Mouse (Mus musculus) olfactory bulb, adult 2 months (tissue): ENCODE measurements around the gene Tmem87b. TPM values are rescaled to one million over a fixed set of nuclear protein-coding genes. Genes with fewer than 3 reads are reported as not detected.

ENCODE experiments used
- H3K27ac ChIP-seq: fragments of 200-500 bp; 2 replicates; pipeline ENCODE4 v1.5.1; 2012; ENCODE audit warnings: low read depth, low read length; ENCODE audit not compliant: insufficient read depth
- H3K4me1 ChIP-seq: fragments of 200-500 bp; 2 replicates; pipeline ENCODE4 v1.6.1; 2012; ENCODE audit warnings: low read length; ENCODE audit not compliant: control insufficient read depth, insufficient read depth
- H3K4me3 ChIP-seq: fragments of 200-500 bp; 2 replicates; pipeline ENCODE4 v1.5.1; 2012; ENCODE audit warnings: mild to moderate bottlenecking, low read depth, low read length, moderate library complexity; ENCODE audit not compliant: insufficient read depth
- CTCF ChIP-seq: fragments of 200-500 bp; IDR thresholded peaks from 2 replicates; pipeline ENCODE4 v1.5.1; 2012; ENCODE audit warnings: low read depth, mild to moderate bottlenecking, low read length, moderate library complexity; ENCODE audit not compliant: insufficient read depth
- POLR2A ChIP-seq: fragments of 200-500 bp; IDR thresholded peaks from 2 replicates; pipeline ENCODE4 v1.6.1; 2012; ENCODE audit warnings: mild to moderate bottlenecking, low read depth, low read length, moderate library complexity; ENCODE audit not compliant: insufficient read depth
- WGBS: fragments of 180-500 bp; shearing (Covaris S2); methylation state at CpG from one replicate; pipeline ENCODE4 v1.1.7; 2018; 5-methylcytosine and 5-hydroxymethylcytosine counted together
- polyA plus RNA-seq: library from polyadenylated mRNA; stranded (reverse); fragments of >200 nt; gene quantifications from 2 replicates; pipeline ENCODE4 v1.2.4, GENCODE M21; 2012; ENCODE audit warnings: low replicate concordance; ENCODE audit not compliant: missing spikeins, insufficient read depth, insufficient read length

Tmem87b gene
- polyA plus RNA-seq, 1 experiment, result not detected

GRCm38 (mm10) chr2:128833435-128833834 lies 15.5 kb downstream of the Tmem87b start:
- H3K4me3 ChIP-seq, result no peak overlapping the region
- H3K27ac ChIP-seq, result no peak overlapping the region
- H3K4me1 ChIP-seq, result no peaks in the 10 kb centered on the region
- no peak for TF ChIP-seq CTCF
- TF ChIP-seq POLR2A, result no peak
- 95% methylated on average over 2 of the region's 2 CpGs for WGBS

- TF ChIP-seq CTCF (no peak), POLR2A (no peak)
- 92% methylated on average over 8 of the region's 8 CpGs for WGBS
Measured at GRCm38 (mm10) chr2:128837531-128837930, 19.6 kb downstream of the Tmem87b start.

DNA sequence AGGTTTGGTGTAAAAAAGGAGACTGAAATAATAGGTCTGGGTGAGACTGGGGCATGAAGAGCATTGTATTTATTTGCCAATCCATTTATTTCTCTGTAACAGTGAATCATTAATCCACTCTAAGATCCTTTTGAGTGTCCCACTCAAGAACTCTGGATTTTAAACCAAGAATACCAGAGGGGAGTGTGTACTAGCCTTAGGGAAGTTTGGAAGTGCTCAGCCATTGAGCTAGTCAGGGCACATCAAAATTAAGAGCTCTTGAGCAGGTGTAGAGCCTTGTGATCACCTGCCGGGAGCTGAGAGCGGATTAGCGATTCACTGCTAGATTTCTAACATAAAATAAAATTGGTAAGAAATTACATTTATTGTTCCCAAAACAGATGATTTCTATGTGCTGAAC lies 20.7 kb downstream of the Tmem87b start:
- WGBS, result 90% methylated on average over 3 of the region's 3 CpGs
- no peak for TF ChIP-seq CTCF
- no peak for TF ChIP-seq POLR2A
- no peak overlapping the region for H3K4me3 ChIP-seq
- no peaks in the 10 kb centered on the region for H3K4me1 ChIP-seq
- H3K27ac ChIP-seq, result no peak overlapping the region

More at GRCm38 (mm10) chr2:128837531-128837930, 19.6 kb downstream of the Tmem87b start:
- Histone ChIP-seq H3K4me1 (no peaks in the 10 kb centered on the region), H3K27ac (no peak overlapping the region), H3K4me3 (no peak overlapping the region)

- no peaks in the 10 kb centered on the region for H3K4me1 ChIP-seq
- H3K4me3 ChIP-seq, result no peak overlapping the region
- TF ChIP-seq POLR2A, result no peak
- no peak for TF ChIP-seq CTCF
- WGBS, result 94% methylated on average over 2 of the region's 2 CpGs
- H3K27ac ChIP-seq, result no peak overlapping the region
Measured at GRCm38 (mm10) chr2:128839501-128839900, 21.6 kb downstream of the Tmem87b start.

DNA sequence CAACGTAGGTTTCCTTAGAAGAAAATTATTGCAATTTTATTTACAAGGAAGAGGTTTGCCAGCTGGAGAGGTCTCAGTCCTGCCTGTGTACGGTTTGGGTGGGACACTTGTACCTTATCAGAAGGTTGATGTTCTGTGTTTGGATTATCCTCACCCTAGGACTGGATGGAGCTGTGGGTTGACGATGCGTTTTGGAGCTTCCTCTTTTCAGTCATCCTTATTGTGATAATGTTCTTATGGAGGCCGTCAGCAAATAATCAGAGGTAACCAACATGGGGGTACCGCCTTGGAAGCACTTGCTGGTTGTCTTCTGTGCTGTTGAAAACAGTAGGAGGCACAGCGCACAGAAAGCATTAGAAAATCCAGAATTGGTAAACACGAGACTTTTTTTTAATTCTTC lies 24.5 kb downstream of the Tmem87b start:
- no peaks in the 10 kb centered on the region for H3K4me1 ChIP-seq
- 90% methylated on average over 8 of the region's 8 CpGs for WGBS
- H3K27ac ChIP-seq, result no peak overlapping the region
- no peak overlapping the region for H3K4me3 ChIP-seq
- TF ChIP-seq POLR2A (no peak), CTCF (no peak)

DNA sequence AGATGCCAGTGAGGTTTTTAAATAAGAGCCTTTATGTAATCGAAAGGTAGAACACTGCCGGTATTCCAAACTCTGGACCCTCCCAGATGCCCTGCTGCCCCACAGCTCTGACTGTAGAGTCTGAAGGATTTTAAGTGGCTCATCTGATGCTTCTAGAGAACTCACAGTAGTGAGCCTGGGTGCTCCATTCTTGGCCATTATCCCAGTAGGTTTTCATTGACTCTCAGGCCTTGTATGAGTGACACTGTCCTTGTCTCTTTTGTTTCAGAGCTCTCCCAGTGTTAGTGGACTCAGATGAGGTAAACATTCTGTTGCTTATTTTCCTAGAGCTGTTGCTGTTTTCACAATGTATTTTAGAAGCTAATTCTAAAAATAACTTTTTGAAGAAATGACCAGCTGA lies 32.1 kb downstream of the Tmem87b start:
- 89% methylated on average over 2 of the region's 2 CpGs for WGBS
- Histone ChIP-seq H3K4me1 (no peaks in the 10 kb centered on the region), H3K4me3 (no peak overlapping the region), H3K27ac (no peak overlapping the region)
- TF ChIP-seq POLR2A (no peak), CTCF (no peak)

DNA sequence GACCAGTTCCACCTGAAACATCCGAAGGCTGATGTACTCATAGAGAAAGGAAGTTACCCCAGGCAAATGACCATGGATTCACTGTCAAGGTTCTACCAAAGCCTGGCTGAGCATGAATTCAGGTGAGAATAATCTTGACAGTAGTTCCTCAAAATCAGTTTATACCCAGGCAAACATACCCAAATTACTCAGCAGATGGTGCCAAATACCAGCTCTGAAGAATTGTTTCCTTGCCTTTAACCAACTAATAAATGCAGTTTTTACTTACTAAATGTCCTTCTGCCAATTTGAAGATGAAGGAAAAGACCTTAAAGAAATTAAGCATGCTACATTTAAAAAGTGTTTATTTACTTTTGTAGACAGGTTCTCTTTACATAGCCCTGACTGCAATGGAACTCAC lies 38.8 kb downstream of the Tmem87b start:
- Histone ChIP-seq H3K4me1 (no peaks in the 10 kb centered on the region), H3K4me3 (no peak overlapping the region), H3K27ac (no peak overlapping the region)
- no peak for TF ChIP-seq POLR2A
- TF ChIP-seq CTCF, result no peak
- 89% methylated on average over 1 of the region's 1 CpGs for WGBS

- no peak for TF ChIP-seq POLR2A
- TF ChIP-seq CTCF, result no peak
- WGBS, result 90% methylated on average over 6 of the region's 6 CpGs
Measured at GRCm38 (mm10) chr2:128858962-128859361, 41.0 kb downstream of the Tmem87b start.

GRCm38 (mm10) chr2:128859861-128860260 lies 41.9 kb downstream of the Tmem87b start:
- no peak for TF ChIP-seq POLR2A
- peaks cover 8% of the 10 kb centered on the region for H3K4me1 ChIP-seq
- 25% methylated on average over 3 of the region's 3 CpGs for whole genome bisulfite sequencing
- H3K27ac ChIP-seq, result no peak overlapping the region
- H3K4me3 ChIP-seq, result no peak overlapping the region

More at GRCm38 (mm10) chr2:128858962-128859361, 41.0 kb downstream of the Tmem87b start:
- peaks cover 5% of the 10 kb centered on the region for H3K4me1 ChIP-seq
- H3K4me3 ChIP-seq, result no peak overlapping the region
- no peak overlapping the region for H3K27ac ChIP-seq

DNA sequence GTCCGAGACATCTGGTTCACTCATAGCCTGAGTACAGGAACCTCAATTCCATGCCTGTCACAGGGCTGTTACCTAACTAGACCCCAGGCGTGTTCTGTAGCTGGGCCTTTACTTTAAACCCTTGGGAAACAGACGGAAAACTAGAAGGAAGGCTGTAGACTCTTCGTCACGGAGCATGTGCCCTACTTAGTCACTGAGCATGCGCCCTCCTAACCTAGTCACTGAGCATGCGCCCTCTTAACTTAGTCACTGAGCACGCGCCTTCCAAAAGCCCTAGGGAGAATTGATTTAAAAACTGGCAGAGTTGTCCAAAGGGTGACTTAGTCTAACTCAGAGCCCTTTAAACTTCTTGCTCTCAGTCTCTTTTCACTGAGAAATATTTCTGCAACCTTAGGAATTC lies 44.7 kb downstream of the Tmem87b start, which contains the start of gene Fbln7:
Gene Fbln7 (plus strand): TSS at position 346 of the 400 bp plus-strand sequence.
- WGBS, result 94% methylated on average over 9 of the region's 9 CpGs
- no peak within 1 kb of the TSS for H3K27ac ChIP-seq
- peaks cover 8% of the 10 kb centered on the region for H3K4me1 ChIP-seq
- H3K4me3 ChIP-seq, result peak within 1 kb of the TSS; percentile 38
- TF ChIP-seq CTCF, result no peak
- TF ChIP-seq POLR2A, result no peak
